Mouse (Mus musculus): Measurements from ENCODE around the gene Trpm1.

DNA sequence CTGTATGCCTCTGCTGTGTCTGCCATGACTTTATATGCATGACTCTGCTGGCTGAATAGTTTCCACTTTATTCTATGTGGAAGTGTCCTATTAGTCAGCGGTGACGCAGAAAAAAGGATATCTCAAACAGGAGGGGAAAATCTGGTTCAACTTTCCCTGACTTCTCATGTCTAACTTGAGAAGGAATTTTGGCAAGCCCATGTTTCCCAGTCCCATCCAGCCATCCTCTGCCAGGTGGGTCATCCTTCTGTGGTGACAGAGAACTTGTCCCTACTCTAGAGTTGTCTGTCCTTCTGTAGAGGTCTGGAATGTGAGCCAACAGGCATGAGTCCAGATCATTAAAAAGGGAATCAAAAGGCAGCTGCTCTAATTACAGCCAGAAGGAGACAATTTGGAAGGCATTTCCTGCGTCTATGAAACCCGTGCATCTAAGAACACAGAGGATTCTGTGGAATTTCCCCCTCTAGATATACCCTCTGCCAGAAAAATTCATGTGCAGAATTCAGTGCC lies 86.2 kb downstream of the Trpm1 start:
- TF ChIP-seq CTCF (IDR thresholded peaks at IDR 0.05; ENCODE audit: low read depth) (no peak), EP300 (IDR thresholded peaks at IDR 0.05; ENCODE audit: low read depth) (no peak)
